In genomic region chrX:143664221-143665150, GRCm38 (mm10) we compare ENCODE assay signal across 8 mouse cellular contexts.
DNase-seq lines count a peak whose midpoint lies in the region; ATAC-seq and TF ChIP-seq lines count a peak whose summit lies in the region.

No protein-coding gene starts in this region.

- TF ChIP-seq POLR2A in limb, embryonic 14.5 days (IDR thresholded peaks at IDR 0.05; ENCODE audit: borderline replicate concordance, extremely low read depth, insufficient read depth, insufficient read length), result 0 out of 2 replicates have a peak, but pooled peaks have one; percentile 39

- H3K36me3 ChIP-seq in forebrain, embryonic 16.5 days (ENCODE audit: control insufficient read depth, insufficient read depth), result no peaks in the 10 kb centered on the region
- no peaks in the 10 kb centered on the region for H3K36me3 ChIP-seq in intestine, embryonic 15.5 days
- H3K36me3 ChIP-seq in limb, embryonic 14.5 days (ENCODE audit: control insufficient read depth, insufficient read depth, low read length), result no peaks in the 10 kb centered on the region
- H3K36me3 ChIP-seq in neural tube, embryonic 12.5 days, result no peaks in the 10 kb centered on the region

- 0 out of 2 replicates have a peak, but pooled peaks cover 3% of the 10 kb centered on the region for H3K27me3 ChIP-seq in forebrain, embryonic 16.5 days (replicated peaks; ENCODE audit: control insufficient read depth, insufficient read depth, low read length)
- peaks cover 5% of the 10 kb centered on the region; the same call in 1 of the 2 replicates for H3K27me3 ChIP-seq in intestine, embryonic 15.5 days (replicated peaks)
- H3K27me3 ChIP-seq in limb, embryonic 14.5 days (ENCODE audit: control insufficient read depth, insufficient read depth, low read length), result no peaks in the 10 kb centered on the region
- 0 out of 2 replicates have a peak, but pooled peaks cover 2% of the 10 kb centered on the region for H3K27me3 ChIP-seq in neural tube, embryonic 12.5 days (replicated peaks)

- peak overlapping the region; percentile 77 for H3K27ac ChIP-seq in forebrain, embryonic 16.5 days (ENCODE audit: low read length)
- H3K27ac ChIP-seq in intestine, embryonic 15.5 days, result no peak overlapping the region
- H3K27ac ChIP-seq in limb, embryonic 14.5 days (replicated peaks; ENCODE audit: low read depth, low read length), result no peak overlapping the region
- H3K27ac ChIP-seq in neural tube, embryonic 12.5 days, result no peak overlapping the region

- H3K4me1 ChIP-seq in forebrain, embryonic 16.5 days (replicated peaks; ENCODE audit: control insufficient read depth, insufficient read depth, low read length), result peaks cover 4% of the 10 kb centered on the region; the same call in 1 of the 2 replicates
- no peaks in the 10 kb centered on the region for H3K4me1 ChIP-seq in intestine, embryonic 15.5 days (replicated peaks)
- no peaks in the 10 kb centered on the region for H3K4me1 ChIP-seq in limb, embryonic 14.5 days (ENCODE audit: control insufficient read depth, insufficient read depth, low read length)
- H3K4me1 ChIP-seq in neural tube, embryonic 12.5 days, result no peaks in the 10 kb centered on the region

- H3K4me2 ChIP-seq in forebrain, embryonic 16.5 days (ENCODE audit: low read length), result peak overlapping the region; percentile 54
- peak overlapping the region; percentile 71 for H3K4me2 ChIP-seq in intestine, embryonic 15.5 days (replicated peaks)
- peak overlapping the region; percentile 56 for H3K4me2 ChIP-seq in limb, embryonic 14.5 days (replicated peaks; ENCODE audit: low read depth, low read length, severe bottlenecking)
- H3K4me2 ChIP-seq in neural tube, embryonic 12.5 days (replicated peaks), result peak overlapping the region; percentile 61

- intact Hi-C loops in gastrocnemius, postnatal 14 days (cut with DNase I; ENCODE audit: low total_unique reads), result loop anchor here (5.0 kb wide), 1 partner anchor 202 kb away; no protein-coding TSS in a partner anchor

- H3K9me3 ChIP-seq in forebrain, embryonic 16.5 days (ENCODE audit: control insufficient read depth, low read length), result no peaks in the 10 kb centered on the region
- H3K9me3 ChIP-seq in intestine, embryonic 15.5 days, result no peaks in the 10 kb centered on the region
- H3K9me3 ChIP-seq in limb, embryonic 14.5 days (ENCODE audit: control insufficient read depth, low read length), result no peaks in the 10 kb centered on the region
- no peaks in the 10 kb centered on the region for H3K9me3 ChIP-seq in neural tube, embryonic 12.5 days

- DNase-seq in gastrocnemius, postnatal 14 days, result peak; percentile 5
- DNase-seq in gastrocnemius, postnatal 25 days, result no peak
- peak; percentile 30 to 37 for DNase-seq in cerebellum, adult 18-20 months
- peak; percentile 64 for DNase-seq in limb, embryonic 14.5 days (ENCODE audit: low spot score)
- no peak for DNase-seq in thymus, postnatal 25 days

- peak overlapping the region; percentile 75 for H3K9ac ChIP-seq in forebrain, embryonic 16.5 days (replicated peaks; ENCODE audit: low read depth, low read length)
- peak overlapping the region; percentile 36 for H3K9ac ChIP-seq in intestine, embryonic 15.5 days
- H3K9ac ChIP-seq in limb, embryonic 14.5 days (ENCODE audit: low read depth, low read length, severe bottlenecking), result peak overlapping the region; percentile 59
- H3K9ac ChIP-seq in neural tube, embryonic 12.5 days, result peak overlapping the region; percentile 44

- 20% methylated on average over 24 of the region's 28 CpGs for WGBS in forebrain, embryonic 16.5 days
- WGBS in intestine, embryonic 15.5 days, result 19% methylated on average over 28 of the region's 28 CpGs
- 26% methylated on average over 24 of the region's 28 CpGs for WGBS in limb, embryonic 14.5 days
- WGBS in neural tube, embryonic 12.5 days, result 22% methylated on average over 28 of the region's 28 CpGs

- peak overlapping the region; percentile 59 for H3K4me3 ChIP-seq in forebrain, embryonic 16.5 days (replicated peaks; ENCODE audit: low read length)
- H3K4me3 ChIP-seq in intestine, embryonic 15.5 days (replicated peaks), result peak overlapping the region; percentile 46
- H3K4me3 ChIP-seq in limb, embryonic 14.5 days (replicated peaks; ENCODE audit: low read length), result peak overlapping the region; percentile 46
- peak overlapping the region; percentile 42 for H3K4me3 ChIP-seq in neural tube, embryonic 12.5 days

- peak; percentile 99 for ATAC-seq in forebrain, embryonic 16.5 days
- peak; percentile 98 for ATAC-seq in intestine, embryonic 15.5 days
- peak; percentile 95 for ATAC-seq in limb, embryonic 14.5 days (ENCODE audit: low FRiP score, low read depth)
- ATAC-seq in neural tube, embryonic 12.5 days (ENCODE audit: low FRiP score, low read depth), result peak; percentile 98

Comparison
In these comparisons a context has a peak if more than half of its experiments do, and no peak if none do; other contexts are left out.
1. DNase-seq: peak in gastrocnemius, postnatal 14 days (single experiment), cerebellum, adult 18-20 months (2 of 2) and limb, embryonic 14.5 days (single experiment); none in gastrocnemius, postnatal 25 days (single experiment) and thymus, postnatal 25 days (single experiment).
2. Peak in every context shown above with its lines, with median percentiles within 50 percentile points of each other: ATAC-seq, H3K4me2 ChIP-seq, H3K4me3 ChIP-seq and H3K9ac ChIP-seq.